Mouse (Mus musculus) spleen, postnatal 36 days (tissue): ENCODE results near the gene Eaf2.

Source experiments
- DNase-seq, 2 experiments: peaks; one replicate each; pipeline ENCODE4 v3.0.0; 2022; ENCODE audit warnings: low spot score in 2 of 2, mixed read lengths in 1 of 2

Eaf2 gene

GRCm38 (mm10) chr16:36770830-36771229, 104.0 kb downstream of the Eaf2 start:
- no peak for DNase-seq

GRCm38 (mm10) chr16:36770191-36770771, 104.5 kb downstream of the Eaf2 start:
- no peak for DNase-seq

- no peak for DNase-seq
Measured at GRCm38 (mm10) chr16:36751979-36752378, 122.8 kb downstream of the Eaf2 start.

GRCm38 (mm10) chr16:36747767-36748166, 127.0 kb downstream of the Eaf2 start:
- DNase-seq = no peak

GRCm38 (mm10) chr16:36747068-36747467, 127.7 kb downstream of the Eaf2 start:
- DNase-seq = no peak

- DNase-seq = no peak
Measured at GRCm38 (mm10) chr16:36743580-36743979, 131.2 kb downstream of the Eaf2 start.
